Mouse (Mus musculus): ENCODE data around the gene Cdk5rap2.

Cdk5rap2 gene

GRCm38 (mm10) chr4:70409994-70410721 lies at the start of gene Cdk5rap2:
Cdk5rap2 (minus strand) TSS chr4:70410443.
- DNase-seq, result peak; percentile 97 to 98

- no peak for DNase-seq
Observed at GRCm38 (mm10) chr4:70452161-70452560, 41.9 kb upstream of the Cdk5rap2 start.

DNA sequence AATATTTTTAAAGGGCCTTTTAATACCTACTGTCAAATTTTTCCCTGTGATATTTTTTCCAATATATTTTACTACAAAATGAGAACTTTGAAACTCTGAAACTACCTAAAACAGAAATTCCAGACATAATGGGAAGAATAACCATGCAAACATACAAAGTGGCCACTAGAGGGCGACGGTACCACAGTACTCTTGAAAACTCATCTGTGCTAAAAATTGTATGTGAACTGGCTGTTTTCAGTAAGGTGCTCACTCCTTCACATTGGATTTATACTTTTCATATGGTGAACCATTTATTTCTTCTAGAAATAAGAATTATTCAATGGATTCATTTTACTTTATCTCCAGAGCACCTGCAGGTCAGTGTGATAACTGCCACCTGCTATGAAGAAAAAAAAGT lies 41.5 kb upstream of the Cdk5rap2 start:
- peak; percentile 11 to 21 for DNase-seq

GRCm38 (mm10) chr4:70449668-70450067 lies 39.4 kb upstream of the Cdk5rap2 start:
- no peak for DNase-seq

GRCm38 (mm10) chr4:70446774-70447173 lies 36.5 kb upstream of the Cdk5rap2 start:
- DNase-seq, result no peak

- no peak for DNase-seq
Observed at GRCm38 (mm10) chr4:70420202-70420601, 10.0 kb upstream of the Cdk5rap2 start.

GRCm38 (mm10) chr4:70412126-70412525 lies 1.9 kb upstream of the Cdk5rap2 start:
- no peak for DNase-seq

GRCm38 (mm10) chr4:70409456-70409855 lies 787 bp downstream of the Cdk5rap2 start:
- no peak for DNase-seq

DNA sequence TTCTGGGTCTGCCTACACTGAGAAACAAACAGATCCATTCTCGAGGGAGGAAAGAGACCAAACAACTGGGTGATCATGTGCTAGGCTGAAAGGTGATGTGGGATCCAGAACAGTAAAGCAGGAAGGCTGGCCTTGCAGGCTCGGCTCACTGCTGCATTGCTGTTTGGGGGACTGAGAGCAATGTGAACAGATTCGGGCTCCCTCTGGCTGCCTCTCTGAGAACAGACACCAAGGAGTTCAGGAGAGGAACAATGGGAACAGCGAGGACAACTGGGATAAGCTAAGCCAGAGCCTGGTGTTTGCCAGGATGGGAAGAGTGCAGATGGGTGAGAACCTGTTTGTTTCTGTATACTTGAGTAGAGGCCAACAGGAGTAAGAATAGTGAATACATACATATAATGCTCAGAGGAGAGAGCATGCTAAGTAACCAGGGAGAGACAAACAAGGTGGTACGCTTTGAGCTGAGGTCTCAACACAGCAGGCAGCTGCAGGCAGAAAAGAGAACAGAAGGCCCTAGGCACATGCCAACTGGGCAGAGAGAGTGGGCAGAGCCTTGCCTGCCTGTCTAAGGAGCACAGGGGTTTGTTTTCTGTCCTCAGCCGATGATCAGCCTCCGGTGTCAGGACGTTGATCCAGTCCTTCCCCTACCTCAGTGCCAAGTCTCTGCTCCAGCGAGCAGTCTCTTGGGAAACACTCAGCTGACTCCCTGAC lies 8.0 kb downstream of the Cdk5rap2 start:
- DNase-seq, result no peak

DNA sequence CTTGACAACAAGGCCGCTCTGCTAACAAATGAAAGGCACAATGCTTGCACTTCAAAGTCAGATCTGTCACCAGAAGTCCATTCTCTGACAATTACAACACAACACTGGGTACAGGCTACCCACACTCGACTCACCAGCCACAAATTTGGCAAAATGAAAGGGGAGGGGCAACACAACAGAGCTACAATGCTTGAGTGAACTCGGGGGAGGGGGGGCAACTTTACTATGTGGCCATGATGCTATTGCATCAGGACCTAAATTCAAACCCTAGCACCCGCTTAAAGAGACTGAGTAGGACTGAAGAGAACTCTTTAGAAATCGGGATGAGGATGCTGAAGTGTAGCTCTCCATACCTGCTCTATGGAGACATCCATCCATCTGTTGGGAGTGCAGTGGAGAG lies 10.8 kb downstream of the Cdk5rap2 start:
- DNase-seq, result no peak

DNA sequence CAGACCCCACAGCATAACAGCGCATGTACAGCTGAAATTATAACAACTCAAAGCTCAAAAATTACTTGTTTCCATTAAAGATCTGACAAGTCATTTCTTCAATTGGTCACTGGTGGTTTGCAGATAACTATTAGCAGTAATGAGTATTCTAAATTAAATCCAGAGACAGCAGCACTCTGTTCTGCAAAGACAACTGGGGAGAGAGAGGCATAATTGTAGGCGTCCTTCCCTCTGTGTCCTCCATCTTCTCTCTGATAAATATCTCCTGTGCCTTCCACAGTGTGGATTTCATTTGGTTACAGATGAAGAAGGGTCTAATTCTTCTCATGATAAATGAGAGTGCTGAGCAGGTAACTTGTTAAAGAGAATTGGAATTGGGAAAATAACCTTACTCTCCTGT lies 11.2 kb downstream of the Cdk5rap2 start:
- no peak for DNase-seq

- DNase-seq, result no peak
Observed at GRCm38 (mm10) chr4:70398088-70398487, 12.2 kb downstream of the Cdk5rap2 start.

GRCm38 (mm10) chr4:70396701-70397100 lies 13.5 kb downstream of the Cdk5rap2 start:
- DNase-seq, result no peak

DNA sequence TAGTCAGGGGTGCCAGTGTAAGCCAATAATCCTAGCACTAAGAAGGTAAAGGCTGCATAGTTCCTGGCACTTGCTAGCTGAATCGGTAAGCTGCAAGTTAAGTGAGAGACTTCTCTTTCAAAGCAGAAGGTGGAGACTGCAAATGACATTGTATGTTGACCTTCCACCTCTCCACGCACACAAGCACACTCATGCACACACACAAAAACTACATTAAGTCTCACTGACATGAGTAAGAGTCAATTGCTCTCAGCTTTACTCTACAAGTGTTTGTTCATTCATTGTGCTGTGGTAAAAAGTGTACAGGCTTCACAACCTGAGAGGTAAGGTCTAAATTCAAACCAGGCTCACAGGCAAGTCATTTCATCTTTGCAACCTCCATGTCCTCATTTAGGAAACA lies 15.5 kb downstream of the Cdk5rap2 start:
- no peak for DNase-seq

- no peak for DNase-seq
Observed at GRCm38 (mm10) chr4:70391760-70392372, 18.4 kb downstream of the Cdk5rap2 start.

- no peak for DNase-seq
Observed at GRCm38 (mm10) chr4:70391073-70391472, 19.2 kb downstream of the Cdk5rap2 start.

DNA sequence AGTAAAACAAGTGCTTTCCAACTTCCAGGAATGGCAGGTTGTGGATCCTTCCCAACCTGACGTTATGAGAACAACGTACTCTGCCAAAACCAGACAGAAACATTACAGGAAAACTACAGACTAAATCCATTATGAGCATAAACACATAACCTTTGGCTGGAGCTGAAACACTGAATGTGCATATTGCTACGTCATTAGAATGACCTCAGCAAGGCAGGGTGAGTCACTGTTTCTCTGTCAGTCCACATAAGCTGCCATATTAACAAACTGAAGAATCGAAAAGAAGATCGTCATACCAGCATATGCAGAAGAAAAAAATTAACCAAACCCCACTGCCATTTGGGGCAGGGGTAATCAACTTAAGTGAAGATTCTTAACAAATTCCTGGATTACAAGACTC lies 24.0 kb downstream of the Cdk5rap2 start:
- no peak for DNase-seq

- no peak for DNase-seq
Observed at GRCm38 (mm10) chr4:70377359-70377758, 32.9 kb downstream of the Cdk5rap2 start.

DNA sequence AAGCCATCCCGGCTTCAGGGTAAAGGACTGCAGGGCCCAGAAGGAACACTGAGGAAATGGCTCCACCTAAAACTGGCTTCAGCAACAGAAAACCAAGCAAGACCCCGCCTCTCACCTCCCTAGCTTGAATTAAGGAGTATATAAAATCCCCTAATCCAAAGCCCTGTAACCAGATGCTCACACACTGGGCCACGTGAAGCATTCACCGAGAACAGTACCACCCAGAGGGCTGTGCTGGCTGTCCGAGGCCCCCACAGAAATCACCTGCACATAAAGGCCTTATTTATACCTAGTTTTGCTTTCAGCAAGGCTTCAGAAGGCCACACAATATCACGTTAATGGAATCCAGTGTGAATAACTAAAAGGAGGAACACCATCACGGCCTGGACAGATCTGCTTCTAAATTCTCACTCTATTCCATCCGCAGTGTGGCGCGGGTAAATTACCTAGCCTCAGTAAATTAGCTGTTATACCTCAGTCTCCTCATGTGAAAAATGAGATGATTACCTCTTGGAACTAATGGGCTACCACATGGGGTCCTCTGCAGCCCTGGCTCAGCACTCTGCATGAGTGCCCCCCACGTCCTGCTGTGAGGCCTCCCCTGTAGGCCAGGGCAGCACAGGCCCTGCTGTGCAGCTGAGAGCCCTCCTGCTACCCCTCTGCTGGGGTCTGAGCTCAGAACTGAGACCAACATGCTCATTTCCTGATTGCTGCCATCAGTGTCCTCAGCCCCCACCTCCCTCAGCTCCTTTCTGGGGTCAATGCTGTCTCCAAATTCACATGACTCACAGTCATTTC lies 45.0 kb downstream of the Cdk5rap2 start:
- DNase-seq, result no peak

DNA sequence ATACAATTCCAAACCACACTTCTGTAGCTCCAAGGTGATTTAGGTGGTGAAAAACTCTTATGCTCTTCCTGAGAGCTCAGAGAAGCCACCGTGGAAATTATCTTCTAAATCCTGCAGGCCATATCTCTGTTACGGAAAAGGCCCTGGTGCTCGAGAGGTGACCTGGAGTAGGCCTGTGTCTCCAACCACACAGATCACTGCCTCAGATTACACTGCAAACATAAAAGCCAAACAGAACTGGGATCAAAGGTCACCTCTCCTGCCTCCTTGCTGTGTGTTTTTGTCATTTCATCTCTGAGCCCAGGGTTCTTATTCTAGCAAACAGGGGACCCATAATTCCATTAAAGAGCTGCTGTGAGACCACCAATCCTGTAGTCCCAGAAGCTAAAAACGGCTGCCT lies 48.9 kb downstream of the Cdk5rap2 start:
- peak in 1 of 2 experiments; percentile 3 for DNase-seq

DNA sequence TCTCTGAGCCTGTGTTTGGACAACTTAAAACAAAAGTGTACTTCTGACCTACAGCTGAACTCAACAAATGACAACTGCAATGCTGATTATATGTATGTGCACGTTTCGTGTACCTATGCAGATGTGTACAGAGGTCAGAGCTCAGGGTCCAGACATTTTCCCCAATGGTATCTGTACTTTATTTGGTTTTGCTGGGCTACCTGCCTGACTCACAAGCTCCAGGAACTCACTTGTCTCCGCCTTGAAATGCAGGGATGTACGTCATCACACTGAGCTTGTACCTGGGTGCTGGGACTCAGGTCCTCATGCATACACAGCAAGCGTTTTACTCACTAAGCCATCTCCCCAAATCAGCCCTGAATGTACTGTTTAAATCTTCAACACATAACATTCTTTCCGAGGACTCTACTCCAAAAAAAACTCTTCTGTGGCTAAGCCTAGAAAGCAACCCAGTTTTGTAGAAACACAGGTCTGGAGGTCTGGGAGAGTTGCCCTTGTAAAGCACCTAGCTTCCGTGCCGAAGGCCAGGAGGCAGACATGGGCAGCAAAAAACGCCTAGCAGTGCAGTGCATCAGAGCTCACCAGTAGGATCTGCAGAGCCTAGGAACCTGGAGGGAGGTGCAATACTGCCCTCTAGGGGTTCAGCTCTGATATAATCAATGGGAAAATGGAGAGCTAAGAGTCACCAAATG lies 54.4 kb downstream of the Cdk5rap2 start:
- peak; percentile 7 to 18 for DNase-seq

GRCm38 (mm10) chr4:70354448-70354847 lies 55.8 kb downstream of the Cdk5rap2 start:
- DNase-seq, result no peak

DNA sequence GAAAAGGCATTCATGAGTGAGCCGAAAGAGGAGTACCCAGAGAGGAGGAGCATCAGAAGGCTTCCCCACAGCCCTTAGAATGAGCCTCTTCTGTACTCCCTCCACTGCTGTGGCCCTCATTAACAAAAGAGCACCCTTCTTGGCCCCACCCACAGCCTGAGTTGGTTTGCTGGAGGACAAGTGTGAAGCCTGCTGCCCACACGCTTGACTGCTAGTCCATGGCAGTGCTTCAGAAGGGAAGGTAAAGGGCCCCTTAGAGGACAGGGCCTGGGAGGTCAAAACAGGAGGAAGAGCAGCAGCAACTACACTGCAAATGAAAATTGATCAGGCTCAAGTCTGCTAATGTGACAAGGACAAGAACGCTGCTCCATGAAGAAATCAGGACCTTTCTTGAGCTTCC lies 56.6 kb downstream of the Cdk5rap2 start:
- no peak for DNase-seq
